Mouse (Mus musculus): ENCODE measurements at regions not wholly inside any gene's neighbourhood (a gene's known extent, or its start where the extent isn't known, plus 50 kb on each side); places are given as distances from the start of the nearest gene placed in this dataset.

DNA sequence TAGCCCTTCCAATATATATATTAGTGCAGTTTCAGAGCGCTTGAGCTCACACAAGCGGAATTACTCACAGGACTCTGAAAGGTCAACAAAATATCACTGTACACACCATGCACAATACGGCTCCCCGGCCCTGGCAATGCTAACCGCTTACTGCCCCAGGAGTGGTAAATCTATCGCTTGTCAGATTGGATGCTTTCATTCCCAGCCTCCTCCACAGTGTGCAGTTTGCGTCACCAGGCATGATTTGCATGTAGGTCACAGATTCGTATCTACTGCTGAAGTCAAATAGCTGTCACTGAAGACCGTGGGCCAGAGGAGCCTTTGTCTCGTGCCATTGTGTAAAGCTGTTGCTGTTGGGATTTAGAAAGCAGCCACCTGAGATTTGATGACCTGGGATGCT lies 60.1 kb downstream of the Ccdc115 start:
- peak; percentile 8 to 24 for DNase-seq

DNA sequence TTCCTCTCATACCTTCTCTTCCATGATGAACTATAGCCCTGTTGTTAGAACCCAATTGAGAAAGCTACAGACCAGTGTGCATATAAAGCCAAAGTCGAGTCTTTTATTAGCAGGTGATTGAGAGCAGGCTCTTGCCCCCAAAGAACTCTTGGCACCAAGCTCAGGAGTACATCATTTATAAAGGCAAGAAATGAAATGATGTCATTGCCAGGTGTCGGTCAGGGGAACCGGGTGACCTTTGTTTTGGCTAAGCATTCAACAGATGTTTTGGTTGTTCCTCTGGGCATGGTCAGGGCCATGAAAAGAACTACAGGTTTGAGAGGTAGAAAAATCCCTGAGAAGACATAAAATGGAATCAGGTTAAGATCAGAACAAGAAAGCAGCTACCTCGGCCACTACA lies 61.6 kb downstream of the Ccdc115 start:
- DNase-seq, result no peak

DNA sequence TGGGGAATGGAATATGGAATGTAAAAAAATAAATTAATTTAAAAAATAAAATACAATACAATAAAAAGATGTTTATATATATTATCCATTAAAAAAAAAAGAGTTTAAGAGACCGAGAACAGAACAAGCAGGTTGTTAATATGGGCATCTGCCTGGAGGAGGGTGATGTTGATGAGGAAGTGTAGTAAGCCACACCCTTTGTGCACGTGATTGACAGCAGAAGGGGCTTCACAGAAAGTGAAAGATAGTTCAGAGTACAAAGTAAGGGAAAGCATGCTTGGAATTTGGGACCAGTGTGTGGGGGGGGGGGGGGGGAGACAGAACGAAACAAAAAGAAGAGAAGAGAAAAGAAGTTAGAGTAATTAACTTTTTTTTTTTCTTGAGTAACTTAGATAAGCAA lies 64.0 kb downstream of the Ccdc115 start:
- DNase-seq, result no peak

DNA sequence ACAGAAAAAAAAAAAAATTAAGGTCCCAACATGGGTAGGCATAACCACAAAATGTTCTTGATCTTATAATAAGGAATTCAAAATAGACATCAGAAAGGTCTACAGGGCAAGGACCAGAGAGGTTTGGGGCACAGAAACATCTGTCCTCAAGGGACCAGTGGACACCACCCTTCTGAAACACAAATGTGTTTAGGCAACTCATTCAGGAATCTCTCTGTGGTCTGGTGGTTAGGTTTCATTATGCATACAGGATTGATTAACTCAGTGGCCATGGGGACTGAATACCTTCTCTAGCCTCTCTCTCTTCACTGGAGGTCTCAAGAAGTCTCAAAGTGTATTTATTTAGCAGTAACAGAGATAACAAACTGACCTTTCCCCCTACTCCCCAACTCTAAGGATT lies 67.8 kb downstream of the Ccdc115 start:
- DNase-seq, result no peak
